Mouse (Mus musculus) lung, embryonic 14.5 days (tissue): ENCODE results near the gene Nfat5. TPM values are rescaled to one million over a fixed set of nuclear protein-coding genes. Genes with fewer than 3 reads are reported as not detected.
A peak's percentile ranks its signal among the peaks of the same experiment; 100 is the strongest.

ENCODE experiments used
- ATAC-seq: fragments of 200-750 bp; cut with Nextera tagmentation; 2 replicates; pipeline ENCODE4 v1.8.0; 2017; ENCODE audit warnings: mild to moderate bottlenecking, moderate TSS enrichment, moderate library complexity; ENCODE audit not compliant: insufficient read depth
- DNase-seq: peaks from one replicate; pipeline ENCODE4 v3.0.0-alpha.2; 2015
- H3K27ac ChIP-seq: fragments of 300-500 bp; sonication (generic); 2 replicates; pipeline ENCODE4 v1.5.1; 2014; ENCODE audit warnings: low read depth, mild to moderate bottlenecking, moderate library complexity
- H3K27me3 ChIP-seq: fragments of 300-500 bp; sonication (generic); 2 replicates; pipeline ENCODE4 v1.6.1; 2014; ENCODE audit warnings: low read length, control low read depth; ENCODE audit not compliant: insufficient read depth
- H3K36me3 ChIP-seq: fragments of 300-500 bp; sonication (generic); 2 replicates; pipeline ENCODE4 v1.6.1; 2014; ENCODE audit warnings: control low read depth; ENCODE audit not compliant: insufficient read depth
- H3K4me1 ChIP-seq: fragments of 300-500 bp; sonication (generic); 2 replicates; pipeline ENCODE4 v1.6.1; 2014; ENCODE audit warnings: antibody characterized with exemption, control low read depth; ENCODE audit not compliant: insufficient read depth
- H3K4me2 ChIP-seq: fragments of 300-500 bp; sonication (generic); 2 replicates; pipeline ENCODE4 v1.6.1; 2014; ENCODE audit warnings: mild to moderate bottlenecking
- H3K4me3 ChIP-seq: fragments of 300-500 bp; sonication (generic); 2 replicates; pipeline ENCODE4 v1.5.1; 2014; ENCODE audit warnings: low read depth, low read length
- H3K9ac ChIP-seq: fragments of 300-500 bp; sonication (generic); 2 replicates; pipeline ENCODE4 v1.6.1; 2014
- H3K9me3 ChIP-seq: fragments of 300-500 bp; sonication (generic); 2 replicates; pipeline ENCODE4 v1.6.1; 2016; ENCODE audit warnings: low read depth, low read length, control low read depth
- CTCF ChIP-seq: IDR thresholded peaks from 2 replicates; pipeline ENCODE4 v1.5.1; 2016; ENCODE audit warnings: antibody characterized with exemption, low read depth
- WGBS: fragments of 180-500 bp; shearing (Covaris S2); extraction: QIAGEN DNeasy Blood & Tissue Kit; methylation state at CpG from one replicate; pipeline ENCODE4 v1.1.7; 2014; 5-methylcytosine and 5-hydroxymethylcytosine counted together
- polyA plus RNA-seq: library from polyadenylated mRNA; unstranded; fragments of >200 nt; fragmentation: Nextera tagmentation; extraction: Ambion mirVana; gene quantifications from 2 replicates; pipeline ENCODE4 v1.2.1, GENCODE M21; 2014

The Nfat5 gene
- polyA plus RNA-seq, 1 experiment from 2014 or later, result 14.1 TPM

GRCm38 (mm10) chr8:107386171-107386570, 92.9 kb downstream of the Nfat5 start:
- no peak overlapping the region for H3K9ac ChIP-seq
- no peaks in the 10 kb centered on the region for H3K27me3 ChIP-seq
- ATAC-seq (no peak), DNase-seq (no peak)
- no peaks in the 10 kb centered on the region for H3K9me3 ChIP-seq
- H3K36me3 ChIP-seq, result no peaks in the 10 kb centered on the region
- TF ChIP-seq CTCF, result no peak
- no peak overlapping the region for H3K4me3 ChIP-seq
- H3K4me1 ChIP-seq, result peaks cover 5% of the 10 kb centered on the region
- WGBS, result 48% methylated on average over 5 of the region's 5 CpGs
- no peak overlapping the region for H3K27ac ChIP-seq
- no peak overlapping the region for H3K4me2 ChIP-seq

GRCm38 (mm10) chr8:107386642-107387041, 93.4 kb downstream of the Nfat5 start:
- H3K9ac ChIP-seq, result no peak overlapping the region
- no peaks in the 10 kb centered on the region for H3K9me3 ChIP-seq
- no peak overlapping the region for H3K4me3 ChIP-seq
- WGBS, result 25% methylated on average over 3 of the region's 3 CpGs
- DNase-seq (peak; percentile 89), ATAC-seq (no peak)
- no peak overlapping the region for H3K4me2 ChIP-seq
- no peaks in the 10 kb centered on the region for H3K27me3 ChIP-seq
- TF ChIP-seq CTCF, result peak; percentile 75
- no peak overlapping the region for H3K27ac ChIP-seq
- peaks cover 5% of the 10 kb centered on the region for H3K4me1 ChIP-seq
- no peaks in the 10 kb centered on the region for H3K36me3 ChIP-seq

- 67% methylated on average over 5 of the region's 5 CpGs for WGBS
- no peak overlapping the region for H3K4me3 ChIP-seq
- H3K9ac ChIP-seq, result no peak overlapping the region
- H3K36me3 ChIP-seq, result no peaks in the 10 kb centered on the region
- peaks cover 5% of the 10 kb centered on the region for H3K4me1 ChIP-seq
- no peaks in the 10 kb centered on the region for H3K27me3 ChIP-seq
- no peak overlapping the region for H3K4me2 ChIP-seq
- H3K27ac ChIP-seq, result no peak overlapping the region
- H3K9me3 ChIP-seq, result no peaks in the 10 kb centered on the region
- no peak for ATAC-seq
- DNase-seq, result peak; percentile 64
- peak; percentile 37; the same call in 1 of the 2 replicates for TF ChIP-seq CTCF
These were observed 94.6 kb downstream of the Nfat5 start for GRCm38 (mm10) chr8:107387861-107388260.

DNA sequence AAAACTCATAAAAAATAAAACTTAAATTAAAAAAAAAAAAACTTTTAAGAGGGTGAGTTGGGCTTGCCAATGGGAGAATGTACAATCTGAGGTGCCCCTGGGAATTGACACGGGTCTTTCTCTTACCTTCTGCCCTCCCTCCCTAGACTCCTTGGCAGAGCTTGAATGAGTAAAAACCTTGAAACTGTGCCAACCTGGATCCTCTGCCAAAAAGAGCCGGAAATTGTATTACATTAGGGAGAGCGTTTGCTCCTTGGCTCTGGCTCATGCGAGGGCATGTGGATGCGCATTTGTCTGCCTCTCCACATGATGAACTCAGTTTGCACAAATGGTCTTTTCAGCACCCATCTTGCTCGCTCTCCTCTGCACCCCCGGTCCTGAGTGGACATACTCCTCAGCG, 96.3 kb downstream of the Nfat5 start:
- peaks cover 5% of the 10 kb centered on the region for H3K4me1 ChIP-seq
- no peak overlapping the region for H3K27ac ChIP-seq
- WGBS, result 45% methylated on average over 8 of the region's 8 CpGs
- H3K36me3 ChIP-seq, result no peaks in the 10 kb centered on the region
- H3K4me2 ChIP-seq, result no peak overlapping the region
- DNase-seq (peak; percentile 94), ATAC-seq (peak; percentile 45)
- TF ChIP-seq CTCF, result no peak
- no peaks in the 10 kb centered on the region for H3K9me3 ChIP-seq
- H3K4me3 ChIP-seq, result no peak overlapping the region
- H3K27me3 ChIP-seq, result no peaks in the 10 kb centered on the region
- H3K9ac ChIP-seq, result no peak overlapping the region

- H3K4me2 ChIP-seq, result no peak overlapping the region
- no peak overlapping the region for H3K9ac ChIP-seq
- no peak overlapping the region for H3K4me3 ChIP-seq
- TF ChIP-seq CTCF, result no peak
- H3K36me3 ChIP-seq, result no peaks in the 10 kb centered on the region
- no peak overlapping the region for H3K27ac ChIP-seq
- DNase-seq, result no peak
- no peaks in the 10 kb centered on the region for H3K9me3 ChIP-seq
- H3K4me1 ChIP-seq, result peaks cover 5% of the 10 kb centered on the region
- ATAC-seq, result no peak
- no peaks in the 10 kb centered on the region for H3K27me3 ChIP-seq
- 87% methylated on average over 16 of the region's 16 CpGs for WGBS
These were observed 97.3 kb downstream of the Nfat5 start for GRCm38 (mm10) chr8:107390476-107391135.

- no peaks in the 10 kb centered on the region for H3K27me3 ChIP-seq
- H3K4me2 ChIP-seq, result no peak overlapping the region
- no peaks in the 10 kb centered on the region for H3K9me3 ChIP-seq
- peaks cover 5% of the 10 kb centered on the region for H3K4me1 ChIP-seq
- TF ChIP-seq CTCF, result no peak
- DNase-seq (no peak), ATAC-seq (no peak)
- 67% methylated on average over 4 of the region's 4 CpGs for WGBS
- no peaks in the 10 kb centered on the region for H3K36me3 ChIP-seq
- no peak overlapping the region for H3K9ac ChIP-seq
- no peak overlapping the region for H3K27ac ChIP-seq
- H3K4me3 ChIP-seq, result no peak overlapping the region
These were observed 97.9 kb downstream of the Nfat5 start for GRCm38 (mm10) chr8:107391136-107391516.

DNA sequence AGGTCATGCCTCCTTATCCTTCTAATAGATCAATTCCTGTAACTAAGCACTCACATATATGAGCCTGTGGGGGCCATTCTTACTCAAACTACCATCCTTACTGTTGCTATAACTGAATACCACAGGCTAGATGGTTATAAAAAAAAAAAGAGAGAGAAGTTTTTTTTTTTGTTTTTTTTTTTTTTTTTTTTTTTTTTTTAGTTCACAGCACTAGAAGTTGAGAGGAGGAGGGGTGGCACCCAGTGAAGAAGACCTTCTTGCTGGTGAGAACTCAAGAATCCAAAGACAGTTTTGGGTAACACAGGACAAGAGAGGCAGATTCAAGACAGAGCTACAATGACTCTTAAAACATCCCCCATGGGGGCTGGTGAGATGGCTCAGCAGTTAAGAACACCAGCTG, 102.1 kb downstream of the Nfat5 start:
- no peak for DNase-seq
- ATAC-seq, result no peak
- H3K36me3 ChIP-seq, result no peaks in the 10 kb centered on the region
- no peak overlapping the region for H3K4me2 ChIP-seq
- no peaks in the 10 kb centered on the region for H3K4me1 ChIP-seq
- H3K27ac ChIP-seq, result no peak overlapping the region
- H3K27me3 ChIP-seq, result no peaks in the 10 kb centered on the region
- H3K9ac ChIP-seq, result no peak overlapping the region
- no peaks in the 10 kb centered on the region for H3K9me3 ChIP-seq
- H3K4me3 ChIP-seq, result no peak overlapping the region
- no peak for TF ChIP-seq CTCF

DNA sequence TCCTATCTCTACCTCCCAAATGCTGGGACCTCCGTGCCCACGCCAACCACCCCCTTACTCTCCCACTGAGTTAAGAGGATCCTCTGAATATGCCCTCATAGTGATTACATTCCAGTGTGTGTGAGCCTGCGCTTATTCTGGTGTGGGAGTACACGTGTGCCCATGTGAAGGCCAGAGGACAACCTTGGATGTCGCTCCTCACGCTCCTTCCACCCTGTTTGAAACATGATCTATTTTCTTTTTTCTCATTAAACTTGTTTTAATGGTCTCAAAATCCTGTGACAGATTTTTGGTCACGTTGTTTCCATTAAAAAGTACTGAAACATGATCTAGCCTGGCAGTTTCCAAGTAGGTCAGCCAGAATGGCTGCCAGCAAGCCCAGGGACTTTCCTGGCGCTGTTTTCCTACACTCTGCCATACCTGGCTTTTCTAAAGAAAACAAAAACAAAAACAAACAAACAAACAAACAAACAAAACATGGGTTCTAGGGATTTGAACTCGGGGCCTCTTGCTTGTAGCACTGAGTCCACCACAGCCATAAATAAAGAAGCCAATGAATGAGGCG, 102.9 kb downstream of the Nfat5 start:
- DNase-seq (no peak), ATAC-seq (no peak)
- 78% methylated on average over 10 of the region's 10 CpGs for WGBS
- Histone ChIP-seq H3K4me2 (no peak overlapping the region), H3K9me3 (no peaks in the 10 kb centered on the region), H3K27me3 (no peaks in the 10 kb centered on the region), H3K4me3 (no peak overlapping the region), H3K9ac (no peak overlapping the region), H3K4me1 (no peaks in the 10 kb centered on the region), H3K36me3 (no peaks in the 10 kb centered on the region), H3K27ac (no peak overlapping the region)
- TF ChIP-seq CTCF, result no peak
